Mouse (Mus musculus) brown adipose tissue, adult 24 weeks (tissue): ENCODE measurements around the gene Exosc5. TPM values are rescaled to one million over a fixed set of nuclear protein-coding genes. Genes with fewer than 3 reads are reported as not detected.

Source experiments
- H3K27ac ChIP-seq: fragments of 200-500 bp; replicated peaks from 2 replicates; pipeline ENCODE4 v1.5.1; 2012; ENCODE audit warnings: low read depth, mild to moderate bottlenecking, low read length
- H3K4me1 ChIP-seq: fragments of 200-500 bp; 2 replicates; pipeline ENCODE4 v1.6.1; 2012; ENCODE audit warnings: low read length, mixed read lengths; ENCODE audit not compliant: control insufficient read depth, insufficient read depth, insufficient read length
- H3K4me3 ChIP-seq: fragments of 200-500 bp; 2 replicates; pipeline ENCODE4 v1.5.1; 2012; ENCODE audit warnings: low read depth, mild to moderate bottlenecking, low read length, moderate library complexity; ENCODE audit not compliant: insufficient read depth
- polyA plus RNA-seq: library from polyadenylated mRNA; stranded (reverse); fragments of >200 nt; gene quantifications from 2 replicates; pipeline ENCODE4 v1.2.4, GENCODE M21; 2012; ENCODE audit not compliant: missing spikeins, insufficient read depth, insufficient read length

Gene Exosc5
- polyA plus RNA-seq, 1 experiment, result 38.1 TPM

DNA sequence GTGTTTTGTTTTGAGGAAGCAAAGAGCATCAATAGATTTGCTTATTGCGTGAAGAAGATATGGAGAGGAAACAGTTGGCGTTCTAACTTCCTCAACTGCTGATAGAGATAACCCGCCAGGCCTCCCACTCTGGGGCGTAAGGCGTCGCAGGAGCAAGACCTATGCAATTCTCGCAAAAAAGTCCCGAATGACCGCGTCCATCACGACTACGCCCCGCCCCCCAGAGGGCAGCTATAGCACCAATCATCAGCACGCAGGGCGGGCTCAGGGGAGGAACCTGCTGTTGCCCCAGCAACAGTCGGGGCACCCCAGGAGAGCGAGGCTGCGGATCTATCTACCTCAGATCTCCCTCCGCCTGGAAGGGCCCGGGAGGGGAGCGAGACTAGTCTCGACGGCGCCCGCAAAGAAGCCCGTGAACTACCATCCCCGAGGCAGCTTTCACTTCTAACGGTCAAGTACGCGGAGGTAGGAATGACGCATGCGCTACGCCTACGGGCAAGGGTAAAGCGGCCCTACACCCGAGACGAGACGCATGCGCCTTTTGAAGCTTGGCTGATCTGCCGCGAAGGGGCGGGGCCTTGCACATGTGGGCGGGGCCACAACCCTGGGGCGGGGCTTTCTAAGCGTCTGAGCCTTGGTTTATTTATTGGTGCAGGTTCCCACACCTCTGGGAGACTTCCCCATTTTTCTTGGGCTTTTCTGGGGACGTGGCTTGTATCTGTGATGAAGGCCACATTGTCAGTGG is 21.7 kb downstream of the Exosc5 start, which contains the start of gene B9d2:
Gene B9d2 (plus strand): TSS at position 267 of the 745 bp plus-strand sequence.
- peak within 1 kb of the TSS; percentile 96 for H3K4me3 ChIP-seq
- H3K27ac ChIP-seq, result peak within 1 kb of the TSS; percentile 93
- no peaks in the 10 kb centered on the region for H3K4me1 ChIP-seq

DNA sequence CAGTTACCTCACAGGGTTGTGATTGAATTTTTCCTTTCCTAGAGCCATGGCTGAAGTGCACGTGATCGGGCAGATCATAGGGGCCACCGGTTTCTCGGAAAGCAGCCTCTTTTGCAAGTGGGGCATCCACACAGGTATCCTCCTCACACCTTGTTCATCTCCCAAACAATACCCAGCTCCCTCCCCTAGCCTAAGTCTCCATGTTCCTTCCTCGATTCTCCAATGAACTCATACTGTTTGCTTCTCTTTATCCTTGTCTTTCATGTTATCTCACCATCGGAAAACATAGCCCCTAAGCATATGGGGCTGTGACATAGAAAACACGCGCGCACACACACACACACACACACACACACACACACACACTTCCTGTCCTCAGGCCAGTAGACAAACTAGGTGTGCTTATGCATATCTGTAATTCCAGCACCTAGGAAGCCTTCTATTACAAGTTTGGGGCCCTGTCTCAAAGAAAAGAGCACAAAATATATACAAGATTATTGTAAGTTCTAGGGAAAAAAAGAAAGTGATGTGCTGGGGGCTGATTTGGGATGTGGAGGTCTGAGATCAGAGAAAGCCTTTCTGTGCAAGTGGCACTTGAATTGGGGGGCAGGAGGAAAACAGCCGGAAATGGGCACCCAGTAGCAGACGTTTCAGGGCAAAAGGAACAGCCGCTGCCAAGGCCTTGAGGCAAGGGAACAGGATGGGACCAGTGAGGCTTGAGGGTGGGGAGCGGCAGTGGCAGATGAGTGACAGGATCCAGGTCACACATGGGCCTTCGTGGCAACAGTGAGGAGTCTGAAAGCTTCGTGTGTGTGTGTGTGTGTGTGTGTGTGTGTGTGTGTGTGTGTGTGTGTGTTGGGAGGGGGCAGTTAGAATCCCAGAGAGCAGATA is 22.6 kb downstream of the Exosc5 start:
- Histone ChIP-seq H3K4me3 (0 out of 2 replicates have a peak overlapping the region, but pooled peaks have one; percentile 12), H3K4me1 (0 out of 2 replicates have a peak, but pooled peaks cover 4% of the 10 kb centered on the region), H3K27ac (no peak overlapping the region)

DNA sequence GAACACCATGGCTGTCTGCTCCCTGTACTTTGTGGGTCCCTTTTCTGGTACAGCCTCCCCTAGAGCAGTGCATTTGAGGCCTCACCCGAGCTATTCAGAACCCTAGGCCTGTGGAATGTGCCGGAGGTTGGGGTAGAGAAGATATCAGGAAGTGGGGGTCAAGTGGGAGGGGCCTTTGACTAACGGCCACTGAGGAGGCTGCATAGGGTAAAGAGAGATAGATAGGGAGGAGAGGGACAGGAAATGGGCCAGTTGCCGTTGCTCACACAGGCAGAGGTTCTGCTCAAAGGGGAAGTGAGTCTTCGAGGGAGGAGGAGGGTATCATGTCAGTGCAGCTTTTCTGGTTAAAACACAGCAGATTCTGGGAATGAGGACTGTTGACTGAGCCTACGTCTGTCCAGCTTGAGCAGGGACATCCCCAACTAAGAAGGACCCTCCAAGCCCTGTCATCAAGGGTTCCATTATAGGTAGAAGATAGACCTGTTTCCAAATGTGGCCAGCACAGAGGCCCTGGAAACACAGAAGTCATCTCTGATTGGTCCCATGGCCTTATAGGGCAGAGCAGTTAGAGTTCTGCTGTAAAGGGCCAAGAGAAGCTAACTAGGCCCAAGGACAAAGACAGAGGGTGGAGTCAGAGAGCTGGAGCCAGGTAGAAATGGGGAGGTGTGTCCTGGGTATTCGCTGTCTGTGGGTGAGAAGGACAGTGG is 24.7 kb downstream of the Exosc5 start:
- Histone ChIP-seq H3K27ac (peak overlapping the region; percentile 55), H3K4me1 (0 out of 2 replicates have a peak, but pooled peaks cover 4% of the 10 kb centered on the region), H3K4me3 (no peak overlapping the region)

DNA sequence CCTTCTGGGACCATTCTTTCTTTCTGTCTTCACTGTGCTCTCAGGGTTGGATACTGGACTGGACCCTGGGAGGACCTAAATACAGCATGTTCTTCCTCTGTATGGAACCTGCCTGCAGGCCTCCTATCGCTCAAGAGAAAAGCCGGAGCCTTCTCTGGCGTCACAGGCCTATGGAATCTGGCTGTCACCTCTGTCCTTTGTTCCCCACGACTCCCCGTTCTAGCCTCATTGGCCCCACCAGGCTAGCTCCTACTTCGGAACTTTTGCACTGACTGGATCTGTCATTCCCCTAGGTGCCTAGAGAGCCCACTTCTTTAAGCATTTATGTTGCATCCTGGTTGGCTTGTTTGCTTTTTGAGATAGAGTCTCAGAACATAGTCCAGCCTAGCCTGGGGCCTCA is 25.7 kb downstream of the Exosc5 start:
- Histone ChIP-seq H3K27ac (no peak overlapping the region), H3K4me1 (0 out of 2 replicates have a peak, but pooled peaks cover 4% of the 10 kb centered on the region), H3K4me3 (no peak overlapping the region)

DNA sequence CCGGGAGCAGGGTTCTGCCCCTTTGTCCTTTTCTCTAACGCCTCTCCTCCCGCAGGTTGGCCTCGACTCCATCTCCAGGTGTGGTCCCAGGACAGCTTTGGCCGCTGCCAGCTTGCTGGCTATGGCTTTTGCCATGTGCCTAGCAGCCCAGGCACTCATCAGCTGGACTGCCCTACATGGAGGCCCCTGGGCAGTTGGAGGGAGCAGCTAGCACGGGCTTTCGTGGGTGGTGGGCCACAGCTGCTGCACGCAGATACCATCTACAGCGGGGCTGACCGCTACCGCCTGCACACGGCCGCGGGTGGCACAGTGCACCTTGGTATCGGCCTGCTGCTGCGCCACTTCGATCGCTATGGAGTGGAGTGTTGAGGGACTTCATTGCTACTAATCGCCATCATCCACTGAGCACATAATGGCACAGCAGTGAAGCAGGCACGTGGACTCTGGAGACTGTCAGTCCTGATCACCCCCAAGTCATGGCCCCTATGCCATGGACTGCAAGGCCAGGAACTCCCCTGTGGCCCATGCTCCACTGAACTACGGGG is 27.0 kb downstream of the Exosc5 start:
- Histone ChIP-seq H3K4me3 (peak overlapping the region; percentile 55), H3K27ac (peak overlapping the region; percentile 52; the same call in 1 of the 2 replicates), H3K4me1 (0 out of 2 replicates have a peak, but pooled peaks cover 4% of the 10 kb centered on the region)

DNA sequence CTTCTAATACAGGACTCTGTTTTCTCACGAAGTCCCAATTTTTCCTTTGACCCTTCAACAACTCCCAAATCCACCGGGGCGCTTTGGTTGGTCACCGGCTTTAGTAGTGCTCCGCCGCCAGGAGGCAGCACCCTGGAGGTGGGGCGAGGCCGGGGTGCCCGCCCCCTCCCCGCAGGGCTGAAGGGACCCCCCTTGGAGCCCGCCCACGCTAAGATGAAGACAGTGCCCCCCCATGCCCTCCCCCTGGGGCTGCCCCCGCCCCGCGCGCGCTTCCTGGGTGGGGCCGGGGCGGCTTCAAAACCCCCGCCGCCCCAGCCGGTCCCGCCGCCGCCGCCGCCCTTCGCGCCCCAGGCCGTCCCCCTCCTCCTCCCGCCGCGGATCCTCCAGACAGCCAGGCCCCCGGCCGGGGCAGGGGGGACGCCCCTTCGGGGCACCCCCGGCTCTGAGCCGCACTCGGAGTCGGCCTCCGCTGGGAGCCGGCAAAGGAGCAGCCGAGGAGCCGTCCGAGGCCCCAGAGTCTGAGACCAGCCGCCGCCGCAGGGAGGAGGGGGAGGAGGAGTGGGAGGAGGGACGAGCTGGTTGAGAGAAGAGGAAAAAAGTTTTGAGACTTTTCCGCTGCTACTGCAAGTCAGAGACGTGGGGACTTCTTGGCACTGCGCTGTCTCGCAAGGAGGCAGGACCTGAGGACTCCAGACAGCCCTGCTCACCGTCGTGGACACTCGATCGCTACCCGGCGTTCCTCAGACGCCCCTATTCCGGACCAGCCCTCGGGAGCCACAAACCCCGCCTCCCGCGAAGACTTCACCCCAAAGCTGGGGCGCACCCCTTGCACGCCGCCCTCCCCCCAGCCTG is 27.9 kb downstream of the Exosc5 start, which contains the start of gene Tgfb1:
Gene Tgfb1 (plus strand): TSS at position 323 of the 852 bp plus-strand sequence.
- peak within 1 kb of the TSS; percentile 89 for H3K27ac ChIP-seq
- peak within 1 kb of the TSS; percentile 87 for H3K4me3 ChIP-seq
- H3K4me1 ChIP-seq, result 0 out of 2 replicates have a peak, but pooled peaks cover 4% of the 10 kb centered on the region

DNA sequence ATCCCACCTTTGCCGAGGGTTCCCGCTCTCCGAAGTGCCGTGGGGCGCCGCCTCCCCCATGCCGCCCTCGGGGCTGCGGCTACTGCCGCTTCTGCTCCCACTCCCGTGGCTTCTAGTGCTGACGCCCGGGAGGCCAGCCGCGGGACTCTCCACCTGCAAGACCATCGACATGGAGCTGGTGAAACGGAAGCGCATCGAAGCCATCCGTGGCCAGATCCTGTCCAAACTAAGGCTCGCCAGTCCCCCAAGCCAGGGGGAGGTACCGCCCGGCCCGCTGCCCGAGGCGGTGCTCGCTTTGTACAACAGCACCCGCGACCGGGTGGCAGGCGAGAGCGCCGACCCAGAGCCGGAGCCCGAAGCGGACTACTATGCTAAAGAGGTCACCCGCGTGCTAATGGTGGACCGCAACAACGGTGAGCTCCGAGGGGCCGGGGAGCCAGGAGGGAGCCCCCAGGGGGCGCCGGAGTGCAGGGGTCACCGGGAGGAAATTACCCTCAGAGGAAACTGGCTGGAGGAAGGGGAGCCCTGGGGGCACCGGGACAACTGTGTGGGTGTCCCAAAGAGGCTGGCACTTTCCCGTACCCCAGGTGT is 28.9 kb downstream of the Exosc5 start:
- Histone ChIP-seq H3K4me1 (0 out of 2 replicates have a peak, but pooled peaks cover 4% of the 10 kb centered on the region), H3K27ac (peak overlapping the region; percentile 89), H3K4me3 (peak overlapping the region; percentile 87)

DNA sequence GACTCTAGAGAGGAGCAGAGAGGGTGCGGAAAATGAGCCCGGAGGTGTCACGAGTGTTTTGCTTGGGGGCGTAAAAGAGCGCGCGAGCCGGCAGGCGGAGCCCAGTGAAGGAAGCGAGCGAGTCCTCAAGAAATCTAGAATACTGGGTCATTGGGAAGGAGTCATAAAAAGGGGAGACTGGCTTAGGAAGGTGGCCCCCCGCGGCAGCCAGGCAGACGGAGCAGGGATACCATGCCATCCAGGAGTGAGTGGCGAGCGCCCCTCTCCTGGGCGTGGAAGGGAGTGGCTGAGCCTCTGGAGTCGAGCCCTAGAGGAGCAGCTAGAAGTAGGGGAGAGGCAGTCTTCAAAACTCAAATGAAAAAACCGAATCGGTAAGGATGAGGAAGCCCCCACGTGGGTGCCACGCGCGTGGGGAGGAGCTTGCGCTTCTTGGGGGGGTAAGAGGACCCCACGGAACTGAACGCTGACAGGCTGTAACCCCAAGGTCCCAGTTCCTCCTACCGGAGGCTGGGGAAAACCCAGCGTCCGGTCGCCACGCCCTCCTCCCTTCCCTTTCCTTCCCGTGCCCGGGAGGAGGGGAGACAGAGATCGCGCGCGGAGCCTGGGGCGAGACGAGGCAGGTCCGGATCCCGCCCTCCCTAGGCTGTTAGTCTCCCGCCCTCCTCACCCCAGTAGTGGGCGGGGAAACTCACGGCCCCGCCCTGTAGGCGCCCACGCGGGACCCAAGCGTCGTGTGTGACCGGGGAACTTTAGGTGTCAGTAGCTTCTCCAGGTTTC is 30.0 kb downstream of the Exosc5 start:
- H3K27ac ChIP-seq, result peak overlapping the region; percentile 89
- 0 out of 2 replicates have a peak, but pooled peaks cover 4% of the 10 kb centered on the region for H3K4me1 ChIP-seq

DNA sequence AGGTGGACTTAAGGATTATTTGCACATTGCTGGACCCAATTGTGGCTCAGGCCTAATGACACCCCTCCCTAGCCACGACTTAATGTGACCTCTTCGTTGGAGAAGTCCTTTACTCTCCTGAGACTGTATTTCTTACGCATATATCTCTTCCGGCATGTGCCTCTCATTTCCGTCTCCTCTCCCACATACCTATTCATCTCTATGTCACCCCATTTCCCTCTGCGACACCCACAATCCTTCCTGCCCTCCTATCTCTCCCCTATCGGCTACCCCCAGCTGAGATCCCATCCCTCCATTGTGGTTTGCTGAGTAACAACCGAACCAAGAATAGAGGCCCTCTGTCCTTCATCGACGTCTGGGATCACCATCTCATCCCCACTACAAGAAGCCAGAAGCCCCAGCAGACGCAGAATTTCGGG is 30.6 kb downstream of the Exosc5 start:
- Histone ChIP-seq H3K4me3 (peak overlapping the region; percentile 87), H3K27ac (peak overlapping the region; percentile 81), H3K4me1 (0 out of 2 replicates have a peak, but pooled peaks cover 4% of the 10 kb centered on the region)

More for the DNA sequence above, 30.0 kb downstream of the Exosc5 start:
- peak overlapping the region; percentile 87 for H3K4me3 ChIP-seq

DNA sequence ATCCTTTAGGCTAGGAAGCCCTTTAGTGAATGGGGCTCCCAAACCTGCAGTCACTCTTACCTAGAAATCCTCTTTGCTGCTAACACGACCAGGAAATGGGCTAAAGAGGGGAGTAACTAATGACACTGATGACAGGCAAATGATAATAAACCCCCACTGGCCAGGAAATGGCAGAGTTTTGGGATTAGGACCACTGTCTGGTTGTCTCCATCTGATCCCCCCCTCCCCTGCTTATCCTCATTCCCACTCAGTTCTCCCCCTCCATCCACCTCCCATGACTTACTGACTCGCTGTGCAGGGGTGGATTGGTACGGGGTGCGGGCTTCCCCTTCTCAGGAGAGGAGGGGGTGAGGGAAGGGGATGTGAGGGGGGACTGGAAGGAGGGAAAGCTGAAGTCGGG is 31.1 kb downstream of the Exosc5 start:
- peak overlapping the region; percentile 81 for H3K27ac ChIP-seq
- H3K4me3 ChIP-seq, result peak overlapping the region; percentile 87

DNA sequence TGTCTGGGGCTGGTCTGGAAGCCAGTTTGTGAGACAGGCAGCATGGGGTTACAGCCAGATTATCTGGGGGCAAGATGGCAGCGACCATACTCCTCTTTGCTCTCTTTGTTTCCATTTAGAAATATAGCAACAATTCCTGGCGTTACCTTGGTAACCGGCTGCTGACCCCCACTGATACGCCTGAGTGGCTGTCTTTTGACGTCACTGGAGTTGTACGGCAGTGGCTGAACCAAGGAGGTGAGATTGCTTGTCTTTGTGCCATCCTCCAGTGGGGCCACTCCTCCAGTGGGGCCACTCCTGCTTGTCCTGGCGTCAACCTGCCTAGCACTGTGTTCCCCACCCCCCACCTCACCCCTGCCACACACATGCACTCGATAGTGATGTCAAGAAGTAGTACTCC is 35.1 kb downstream of the Exosc5 start:
- H3K4me1 ChIP-seq, result no peaks in the 10 kb centered on the region
- H3K27ac ChIP-seq, result no peak overlapping the region
- no peak overlapping the region for H3K4me3 ChIP-seq

More for the DNA sequence above, 31.1 kb downstream of the Exosc5 start:
- 0 out of 2 replicates have a peak, but pooled peaks cover 4% of the 10 kb centered on the region for H3K4me1 ChIP-seq

DNA sequence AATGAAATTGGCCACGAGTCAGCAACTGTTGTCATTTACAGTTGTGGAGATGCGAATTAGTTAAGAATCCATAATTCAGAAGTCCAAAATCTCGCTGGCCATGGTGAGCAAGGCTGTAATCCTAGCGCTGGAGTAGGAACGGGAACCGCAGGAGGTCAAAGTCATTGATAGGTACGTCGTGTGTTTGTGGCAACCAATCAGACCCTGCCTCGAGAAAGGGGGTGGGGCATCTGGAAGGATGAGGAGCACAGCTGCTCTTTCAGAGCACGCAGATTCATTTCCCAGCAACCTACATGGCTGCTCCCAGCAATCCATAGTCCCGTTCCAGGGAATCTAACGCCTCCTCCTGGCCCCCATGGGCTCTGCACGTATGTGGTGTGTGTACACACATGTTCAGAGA is 40.9 kb downstream of the Exosc5 start:
- no peak overlapping the region for H3K4me3 ChIP-seq
- H3K27ac ChIP-seq, result no peak overlapping the region
- peaks cover 9% of the 10 kb centered on the region; the same call in 1 of the 2 replicates for H3K4me1 ChIP-seq

DNA sequence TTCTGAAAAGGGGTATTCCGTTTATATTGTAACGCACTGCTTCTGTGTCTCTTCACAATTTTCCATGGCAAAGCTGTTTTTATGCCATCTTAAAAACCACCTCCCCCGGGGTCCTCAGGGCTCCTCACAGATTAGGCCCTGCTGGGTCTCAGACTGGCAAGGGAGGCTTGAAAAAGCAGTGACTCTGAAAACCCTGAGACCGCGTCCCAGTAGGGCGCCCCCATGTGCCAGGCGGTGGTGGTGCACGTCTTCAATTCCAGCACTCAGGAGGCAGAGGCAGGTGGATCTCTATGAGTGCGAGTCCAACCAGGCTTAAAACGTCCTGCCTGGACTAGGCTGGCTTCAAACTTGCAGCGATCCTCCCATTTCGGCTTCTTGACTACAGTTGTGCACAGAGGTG is 41.8 kb downstream of the Exosc5 start:
- H3K4me1 ChIP-seq, result peaks cover 17% of the 10 kb centered on the region
- H3K27ac ChIP-seq, result no peak overlapping the region
- H3K4me3 ChIP-seq, result no peak overlapping the region
